Mouse (Mus musculus): ENCODE results near the gene Pcnx. TPM values are rescaled to one million over a fixed set of nuclear protein-coding genes. Genes with fewer than 3 reads are reported as not detected.

Pcnx gene
- total and polyA plus RNA-seq, 2 experiments from 2014 or later, result 7.8 to 42.4 TPM

DNA sequence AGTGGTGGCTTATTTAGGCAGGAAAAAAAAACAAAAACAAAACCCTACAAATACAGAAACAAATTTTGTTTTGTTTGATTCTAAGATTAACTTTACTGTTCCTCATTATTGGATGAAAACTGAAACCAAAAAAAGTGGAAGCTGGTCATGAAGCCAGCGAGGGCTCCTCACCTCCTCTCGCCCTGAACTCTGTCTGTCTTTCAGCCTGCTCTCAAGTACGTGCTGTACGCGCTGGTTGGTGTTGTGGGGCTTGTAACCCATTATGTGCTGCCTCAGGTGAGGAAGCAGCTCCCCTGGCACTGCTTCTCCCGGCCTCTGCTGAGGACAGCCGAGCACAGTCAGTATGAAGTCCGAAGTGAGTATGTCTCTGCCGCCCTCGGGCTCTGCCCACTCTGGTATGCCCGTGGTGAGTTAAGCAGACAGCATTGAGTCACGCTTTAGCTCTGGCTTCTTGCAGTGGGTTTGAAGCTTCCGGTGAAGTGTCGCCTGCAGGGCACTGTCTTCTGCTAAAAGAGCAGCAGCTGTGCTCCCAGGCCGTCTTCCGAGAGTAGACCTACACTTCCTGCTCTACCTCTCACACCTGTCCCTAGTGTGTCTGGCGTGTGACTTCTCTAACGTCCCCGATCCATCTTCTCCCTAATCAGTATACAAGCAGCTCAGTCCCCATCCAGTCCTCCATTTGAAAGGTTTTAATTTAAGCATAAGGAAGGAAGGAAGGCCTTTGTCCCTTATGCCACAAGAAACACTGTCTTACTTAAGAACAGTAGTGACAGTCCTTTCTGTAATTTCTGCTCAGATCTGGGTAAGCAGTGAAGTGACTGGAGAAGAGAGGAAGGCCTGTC, 111.4 kb downstream of the Pcnx start:
- no peak for DNase-seq (ENCODE audit: low spot score)

DNA sequence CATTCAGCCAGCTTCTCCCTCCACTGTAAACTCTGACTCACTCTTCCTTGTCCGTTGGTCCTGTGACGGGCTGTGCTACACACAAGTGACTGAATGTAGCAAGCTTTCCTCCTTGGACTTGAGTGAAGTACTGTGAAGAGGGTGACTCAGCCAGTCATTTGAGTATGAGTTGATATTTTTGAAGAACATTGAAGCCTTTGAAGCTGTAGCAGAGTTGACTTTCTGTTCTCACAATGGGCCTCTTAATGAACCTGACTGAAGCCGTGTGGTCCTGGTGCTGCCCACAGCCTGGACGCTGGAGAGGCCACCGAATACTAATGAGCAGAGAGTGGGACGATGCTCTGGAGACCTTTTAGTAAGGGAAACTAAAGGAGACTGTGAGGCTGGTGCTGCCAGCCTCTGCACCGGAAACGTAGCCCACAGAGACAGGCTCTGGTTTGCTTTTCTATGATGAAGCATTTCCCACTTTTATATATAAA, 112.1 kb downstream of the Pcnx start:
- Histone ChIP-seq H3K4me3 (ENCODE audit: low read length) (no peak overlapping the region), H3K27me3 (ENCODE audit: insufficient read depth, low read length) (no peaks in the 10 kb centered on the region), H3K9ac (replicated peaks; ENCODE audit: low read length) (no peak overlapping the region), H3K27ac (peak overlapping the region; percentile 46; the same call in 1 of the 2 replicates), H3K36me3 (ENCODE audit: insufficient read depth, low read length) (peaks cover 28% of the 10 kb centered on the region; the same call in 1 of the 2 replicates), H3K4me1 (ENCODE audit: insufficient read depth, low read length) (no peaks in the 10 kb centered on the region), H3K4me2 (ENCODE audit: low read depth, low read length) (no peak overlapping the region), H3K9me3 (ENCODE audit: low read length) (no peaks in the 10 kb centered on the region)
- ATAC-seq (peak; percentile 77; the same call in 1 of the 2 replicates), DNase-seq (ENCODE audit: low spot score) (peak; percentile 14)
- WGBS, result 57% methylated on average over 8 of the region's 8 CpGs
- TF ChIP-seq CTCF (IDR thresholded peaks at IDR 0.05; ENCODE audit: low read depth), result no peak

More for the DNA sequence above, 111.4 kb downstream of the Pcnx start:
- no peak for TF ChIP-seq CTCF (IDR thresholded peaks at IDR 0.05; ENCODE audit: low read depth)
- Histone ChIP-seq H3K27ac (peak overlapping the region; percentile 46; the same call in 1 of the 2 replicates), H3K4me1 (ENCODE audit: insufficient read depth, low read length) (no peaks in the 10 kb centered on the region), H3K36me3 (ENCODE audit: insufficient read depth, low read length) (peaks cover 24% of the 10 kb centered on the region; the same call in 1 of the 2 replicates), H3K4me2 (ENCODE audit: low read depth, low read length) (no peak overlapping the region), H3K27me3 (ENCODE audit: insufficient read depth, low read length) (no peaks in the 10 kb centered on the region), H3K4me3 (ENCODE audit: low read length) (no peak overlapping the region), H3K9ac (replicated peaks; ENCODE audit: low read length) (no peak overlapping the region), H3K9me3 (ENCODE audit: low read length) (no peaks in the 10 kb centered on the region)
- 87% methylated on average over 19 of the region's 19 CpGs for WGBS
- ATAC-seq, result no peak

DNA sequence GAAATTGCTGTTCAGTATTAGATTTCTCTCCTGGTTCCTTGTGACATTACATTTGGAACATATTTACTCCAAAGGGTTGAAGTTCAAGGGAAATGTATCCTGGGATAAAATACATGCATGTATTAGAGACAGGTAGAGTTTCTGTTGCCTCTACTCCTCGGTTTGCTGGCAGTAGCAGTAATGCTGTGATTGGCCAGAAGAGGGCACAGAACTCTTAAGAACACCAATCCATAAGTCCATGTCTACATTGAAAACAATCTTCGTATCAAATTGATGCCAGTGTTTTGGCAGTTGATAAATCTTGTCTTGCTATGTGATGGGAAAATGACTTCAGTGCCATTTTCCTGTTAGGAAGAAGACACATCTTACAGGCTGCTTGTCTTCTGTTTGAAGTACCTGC, 115.0 kb downstream of the Pcnx start:
- no peaks in the 10 kb centered on the region for H3K9me3 ChIP-seq (ENCODE audit: low read length)
- H3K27ac ChIP-seq, result no peak overlapping the region
- no peak overlapping the region for H3K4me2 ChIP-seq (ENCODE audit: low read depth, low read length)
- H3K36me3 ChIP-seq (ENCODE audit: insufficient read depth, low read length), result peaks cover 26% of the 10 kb centered on the region; the same call in 1 of the 2 replicates
- H3K9ac ChIP-seq (replicated peaks; ENCODE audit: low read length), result no peak overlapping the region
- H3K4me3 ChIP-seq (ENCODE audit: low read length), result no peak overlapping the region
- WGBS, result 63% methylated on average over 2 of the region's 2 CpGs
- no peaks in the 10 kb centered on the region for H3K4me1 ChIP-seq (ENCODE audit: insufficient read depth, low read length)
- no peak for ATAC-seq
- H3K27me3 ChIP-seq (ENCODE audit: insufficient read depth, low read length), result no peaks in the 10 kb centered on the region
- peak; percentile 51 for DNase-seq (ENCODE audit: low spot score)
- peak; percentile 71 for TF ChIP-seq CTCF (IDR thresholded peaks at IDR 0.05; ENCODE audit: low read depth)

DNA sequence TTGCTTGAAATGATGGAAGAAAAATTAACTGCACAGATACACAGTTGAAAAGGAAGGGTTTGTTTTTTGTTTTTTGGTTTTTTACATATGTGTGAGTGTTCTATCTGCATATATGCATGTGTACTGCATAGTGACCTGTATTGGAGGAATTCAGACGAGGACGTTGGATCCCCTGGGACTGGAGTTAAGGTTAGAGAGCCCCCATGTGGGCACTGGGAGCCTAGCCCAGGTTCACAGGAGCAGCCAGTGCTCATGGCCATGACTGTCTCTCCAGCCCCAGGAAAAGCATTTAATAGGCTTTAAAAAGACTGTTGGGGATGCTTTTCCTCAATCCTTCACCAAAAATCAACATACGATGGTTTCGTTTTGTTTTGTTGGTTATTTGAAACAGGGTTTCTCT, 117.5 kb downstream of the Pcnx start:
- Histone ChIP-seq H3K9ac (replicated peaks; ENCODE audit: low read length) (no peak overlapping the region), H3K27me3 (ENCODE audit: insufficient read depth, low read length) (no peaks in the 10 kb centered on the region), H3K9me3 (ENCODE audit: low read length) (no peaks in the 10 kb centered on the region), H3K4me3 (ENCODE audit: low read length) (no peak overlapping the region), H3K36me3 (ENCODE audit: insufficient read depth, low read length) (peaks cover 45% of the 10 kb centered on the region), H3K27ac (no peak overlapping the region), H3K4me2 (ENCODE audit: low read depth, low read length) (no peak overlapping the region), H3K4me1 (ENCODE audit: insufficient read depth, low read length) (no peaks in the 10 kb centered on the region)
- ATAC-seq (no peak), DNase-seq (ENCODE audit: low spot score) (peak; percentile 47)
- WGBS, result 67% methylated on average over 4 of the region's 4 CpGs
- peak; percentile 34; the same call in 1 of the 2 replicates for TF ChIP-seq CTCF (IDR thresholded peaks at IDR 0.05; ENCODE audit: low read depth)

DNA sequence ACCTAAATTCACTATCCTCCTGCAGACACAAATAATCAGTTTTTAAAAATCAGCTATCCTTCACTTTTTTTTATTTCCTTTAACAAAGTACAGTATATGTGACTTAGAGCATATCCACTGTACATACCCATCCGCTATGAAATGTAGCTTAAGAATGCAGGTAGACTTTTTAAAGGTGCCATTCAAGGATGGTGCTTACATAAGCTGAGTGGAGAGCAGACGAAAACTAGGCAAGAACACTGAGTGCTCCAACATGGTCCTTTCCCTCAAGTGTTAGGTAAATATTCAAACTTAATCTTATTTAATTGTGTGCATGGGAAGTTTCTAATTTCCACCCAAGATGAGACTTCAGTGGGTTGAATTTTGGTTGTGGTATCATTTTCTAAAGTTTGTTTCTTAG, 119.5 kb downstream of the Pcnx start:
- 93% methylated on average over 2 of the region's 2 CpGs for WGBS
- no peak overlapping the region for H3K4me2 ChIP-seq (ENCODE audit: low read depth, low read length)
- H3K4me1 ChIP-seq (ENCODE audit: insufficient read depth, low read length), result no peaks in the 10 kb centered on the region

DNA sequence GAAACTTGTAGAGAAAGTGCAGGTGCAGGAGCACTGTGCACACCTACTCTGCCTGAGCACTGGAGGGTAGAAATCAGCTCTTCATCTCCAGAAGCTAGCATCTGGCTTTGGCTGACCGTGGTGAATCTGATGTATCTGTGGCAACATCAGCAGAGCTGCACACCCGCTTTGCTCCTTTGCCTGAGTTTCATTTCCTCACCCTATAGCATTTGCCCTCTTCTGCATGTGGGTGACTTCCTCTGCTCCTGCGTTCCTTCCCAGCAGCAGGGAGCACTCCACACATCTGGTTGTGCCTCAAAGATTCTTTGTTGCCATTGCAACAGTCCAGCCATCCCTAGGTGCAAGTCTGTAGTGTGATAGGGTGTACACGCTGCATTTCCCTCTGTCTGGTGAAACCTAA, 132.3 kb downstream of the Pcnx start:
- peaks cover 60% of the 10 kb centered on the region for H3K36me3 ChIP-seq (ENCODE audit: insufficient read depth, low read length)

More for the DNA sequence above, 119.5 kb downstream of the Pcnx start:
- TF ChIP-seq CTCF (IDR thresholded peaks at IDR 0.05; ENCODE audit: low read depth), result no peak
- Histone ChIP-seq H3K4me3 (ENCODE audit: low read length) (no peak overlapping the region), H3K36me3 (ENCODE audit: insufficient read depth, low read length) (peaks cover 50% of the 10 kb centered on the region), H3K27me3 (ENCODE audit: insufficient read depth, low read length) (no peaks in the 10 kb centered on the region), H3K9ac (replicated peaks; ENCODE audit: low read length) (no peak overlapping the region), H3K27ac (no peak overlapping the region), H3K9me3 (ENCODE audit: low read length) (no peaks in the 10 kb centered on the region)
- DNase-seq (ENCODE audit: low spot score) (no peak), ATAC-seq (no peak)

DNA sequence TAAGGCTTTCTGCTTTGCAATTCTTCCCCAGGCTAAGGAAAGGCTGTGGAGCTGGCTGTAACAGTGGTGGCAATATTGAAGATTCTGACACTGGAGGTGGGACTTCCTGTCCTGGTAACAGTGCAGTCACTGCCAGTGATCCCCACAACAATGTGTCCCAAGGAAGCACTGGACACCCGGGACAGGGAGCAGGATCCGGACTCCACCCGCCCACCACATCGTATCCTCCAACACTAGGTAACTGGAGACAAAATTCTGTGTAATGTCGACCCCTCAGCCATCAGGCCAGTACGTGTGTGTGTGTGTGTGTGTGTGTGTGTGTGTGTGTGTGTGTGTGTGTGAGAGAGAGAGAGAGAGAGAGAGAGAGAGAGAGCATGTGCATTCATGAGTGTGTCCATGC, 133.2 kb downstream of the Pcnx start:
- no peaks in the 10 kb centered on the region for H3K4me1 ChIP-seq (ENCODE audit: insufficient read depth, low read length)
- ATAC-seq, result no peak
- H3K9ac ChIP-seq (replicated peaks; ENCODE audit: low read length), result no peak overlapping the region
- TF ChIP-seq CTCF (IDR thresholded peaks at IDR 0.05; ENCODE audit: low read depth), result no peak
- H3K9me3 ChIP-seq (ENCODE audit: low read length), result no peaks in the 10 kb centered on the region
- no peak for DNase-seq (ENCODE audit: low spot score)
- H3K27ac ChIP-seq, result no peak overlapping the region
- peaks cover 53% of the 10 kb centered on the region for H3K36me3 ChIP-seq (ENCODE audit: insufficient read depth, low read length)
- no peaks in the 10 kb centered on the region for H3K27me3 ChIP-seq (ENCODE audit: insufficient read depth, low read length)
- 92% methylated on average over 6 of the region's 6 CpGs for WGBS
- no peak overlapping the region for H3K4me3 ChIP-seq (ENCODE audit: low read length)
- no peak overlapping the region for H3K4me2 ChIP-seq (ENCODE audit: low read depth, low read length)

More for the DNA sequence above, 132.3 kb downstream of the Pcnx start:
- TF ChIP-seq CTCF (IDR thresholded peaks at IDR 0.05; ENCODE audit: low read depth), result no peak
- H3K4me1 ChIP-seq (ENCODE audit: insufficient read depth, low read length), result no peaks in the 10 kb centered on the region
- no peaks in the 10 kb centered on the region for H3K27me3 ChIP-seq (ENCODE audit: insufficient read depth, low read length)
- H3K9ac ChIP-seq (replicated peaks; ENCODE audit: low read length), result no peak overlapping the region
- no peak for ATAC-seq
- 94% methylated on average over 4 of the region's 4 CpGs for WGBS
- no peaks in the 10 kb centered on the region for H3K9me3 ChIP-seq (ENCODE audit: low read length)
- no peak overlapping the region for H3K4me2 ChIP-seq (ENCODE audit: low read depth, low read length)
- no peak overlapping the region for H3K27ac ChIP-seq
- no peak for DNase-seq (ENCODE audit: low spot score)
- H3K4me3 ChIP-seq (ENCODE audit: low read length), result no peak overlapping the region

Measured in hindbrain, postnatal 0 days (tissue).